Mouse (Mus musculus) regulatory T cell (primary cell): Measurements from ENCODE around the gene Trdn.

Experiments
- in situ Hi-C: fragments of 300-600 bp; cut with MboI, MseI; formaldehyde crosslinking; loops from one replicate; pipeline ENCODE4 v1.15.1; 2025; ENCODE audit warnings: high pct_unique_total_duplicates

Gene Trdn

DNA sequence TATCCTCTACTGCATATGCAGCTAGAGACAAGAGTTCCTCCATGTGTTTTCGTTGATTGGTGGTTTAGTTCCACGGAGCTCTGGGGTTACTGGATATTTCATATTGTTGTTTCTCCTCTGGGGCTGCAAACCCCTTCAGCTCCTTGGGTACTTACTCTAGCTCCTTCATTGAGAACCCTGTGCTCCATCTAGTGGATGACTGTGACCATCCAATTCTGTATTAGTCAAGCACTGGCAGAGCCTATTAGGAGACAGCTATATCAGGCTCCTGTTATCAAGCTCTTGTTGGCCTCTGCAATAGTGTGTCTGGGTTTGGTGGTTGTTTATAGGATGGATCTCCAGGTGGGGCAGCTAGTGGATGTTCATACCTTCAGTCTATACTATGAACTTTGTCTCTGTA lies 290.2 kb downstream of the Trdn start:
- in situ Hi-C loops = no loop called here

DNA sequence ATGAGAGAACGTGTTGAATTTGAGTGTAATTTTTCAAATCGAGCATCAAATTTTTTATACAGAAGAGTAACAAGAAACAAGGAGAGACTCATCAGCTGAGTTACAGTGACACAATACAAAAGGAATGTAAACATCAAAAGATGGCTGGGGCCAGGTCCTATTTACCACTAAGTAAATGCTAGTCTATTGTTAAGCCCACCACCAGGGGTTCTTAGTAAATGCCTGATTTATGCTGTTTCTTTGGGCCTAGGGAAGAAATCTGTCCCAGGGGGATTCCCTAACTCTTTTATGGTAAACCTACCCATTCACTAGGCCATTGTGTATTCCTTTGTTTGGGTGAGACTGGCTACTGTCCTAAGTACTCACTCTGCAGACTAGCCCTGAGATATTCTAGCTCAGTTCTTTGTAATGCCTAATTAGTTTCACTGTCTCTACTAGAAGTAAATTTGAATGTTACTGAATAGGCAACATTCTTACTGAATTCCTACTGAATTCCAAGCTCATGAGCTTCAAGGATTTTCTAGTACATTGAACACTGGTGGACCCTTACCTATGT lies 295.2 kb downstream of the Trdn start:
- in situ Hi-C loops = no loop called here
